In genomic region chr1:153661689-153662002, GRCm38 (mm10) we compare ENCODE assay signal across 8 mouse cellular contexts. TPM values are rescaled to one million over a fixed set of nuclear protein-coding genes. Genes with fewer than 3 reads are reported as not detected.
DNase-seq lines count a peak whose midpoint lies in the region; ATAC-seq and TF ChIP-seq lines count a peak whose summit lies in the region.

No protein-coding gene starts in this region.

- no peak overlapping the region for H3K4me3 ChIP-seq in liver, adult 2 months (ENCODE audit: insufficient read depth, low read depth, low read length)
- no peak overlapping the region for H3K4me3 ChIP-seq in liver, embryonic 11.5 days (ENCODE audit: low read depth, low read length)
- no peak overlapping the region for H3K4me3 ChIP-seq in forebrain, embryonic 16.5 days (replicated peaks; ENCODE audit: low read length)
- H3K4me3 ChIP-seq in neural tube, embryonic 12.5 days, result peak overlapping the region; percentile 1; the same call in 1 of the 2 replicates

- no peaks in the 10 kb centered on the region for H3K9me3 ChIP-seq in liver, embryonic 11.5 days (ENCODE audit: control insufficient read depth, low read length)
- H3K9me3 ChIP-seq in forebrain, embryonic 16.5 days (ENCODE audit: control insufficient read depth, low read length), result no peaks in the 10 kb centered on the region
- H3K9me3 ChIP-seq in neural tube, embryonic 12.5 days, result no peaks in the 10 kb centered on the region

- H3K79me2 ChIP-seq in liver, adult 2 months (ENCODE audit: control insufficient read depth, insufficient read depth, low read length), result no peaks in the 10 kb centered on the region

- H3K9ac ChIP-seq in liver, adult 2 months (ENCODE audit: low read depth, low read length), result peak overlapping the region; percentile 53
- no peak overlapping the region for H3K9ac ChIP-seq in liver, embryonic 11.5 days (ENCODE audit: low read depth, low read length)
- peak overlapping the region; percentile 53 for H3K9ac ChIP-seq in forebrain, embryonic 16.5 days (replicated peaks; ENCODE audit: low read depth, low read length)
- H3K9ac ChIP-seq in neural tube, embryonic 12.5 days, result peak overlapping the region; percentile 33; the same call in 1 of the 2 replicates

- peaks cover 5% of the 10 kb centered on the region; the same call in 1 of the 2 replicates for H3K4me1 ChIP-seq in liver, adult 2 months (ENCODE audit: control insufficient read depth, insufficient read depth, low read length)
- H3K4me1 ChIP-seq in liver, embryonic 11.5 days (replicated peaks; ENCODE audit: control insufficient read depth, insufficient read depth, low read length), result no peaks in the 10 kb centered on the region
- peaks cover 57% of the 10 kb centered on the region for H3K4me1 ChIP-seq in forebrain, embryonic 16.5 days (replicated peaks; ENCODE audit: control insufficient read depth, insufficient read depth, low read length)
- H3K4me1 ChIP-seq in neural tube, embryonic 12.5 days, result peaks cover 72% of the 10 kb centered on the region

- ATAC-seq in liver, embryonic 11.5 days (replicated peaks; ENCODE audit: low FRiP score), result no peak
- no peak for ATAC-seq in forebrain, embryonic 16.5 days
- ATAC-seq in neural tube, embryonic 12.5 days (ENCODE audit: low FRiP score, low read depth), result no peak
- ATAC-seq in inflammation-experienced regulatory T-cells, adult 6 months, result no peak

- no peak for TF ChIP-seq POLR2A in liver, adult 2 months (IDR thresholded peaks at IDR 0.05; ENCODE audit: extremely low read depth, insufficient read depth, low read length)

- H3K27ac ChIP-seq in liver, adult 2 months (replicated peaks; ENCODE audit: insufficient read depth, low read depth, low read length), result no peak overlapping the region; the same call in 1 of the 2 replicates
- H3K27ac ChIP-seq in liver, embryonic 11.5 days (ENCODE audit: low read depth, low read length), result no peak overlapping the region
- peak overlapping the region; percentile 55 for H3K27ac ChIP-seq in forebrain, embryonic 16.5 days (ENCODE audit: low read length)
- peak overlapping the region; percentile 72 for H3K27ac ChIP-seq in neural tube, embryonic 12.5 days

- no peaks in the 10 kb centered on the region for H3K27me3 ChIP-seq in liver, adult 2 months (ENCODE audit: control insufficient read depth, insufficient read depth, low read length)
- peaks cover 17% of the 10 kb centered on the region for H3K27me3 ChIP-seq in liver, embryonic 11.5 days (replicated peaks; ENCODE audit: control insufficient read depth, insufficient read depth, low read length)
- H3K27me3 ChIP-seq in forebrain, embryonic 16.5 days (replicated peaks; ENCODE audit: control insufficient read depth, insufficient read depth, low read length), result no peaks in the 10 kb centered on the region
- H3K27me3 ChIP-seq in neural tube, embryonic 12.5 days (replicated peaks), result no peaks in the 10 kb centered on the region

- H3K4me2 ChIP-seq in liver, embryonic 11.5 days, result no peak overlapping the region
- H3K4me2 ChIP-seq in forebrain, embryonic 16.5 days (ENCODE audit: low read length), result peak overlapping the region; percentile 40
- H3K4me2 ChIP-seq in neural tube, embryonic 12.5 days (replicated peaks), result peak overlapping the region; percentile 52

- DNase-seq in liver, adult 2 months (ENCODE audit: extremely low read depth, low read depth, low spot score), result no peak
- no peak for DNase-seq in liver, embryonic 11.5 days (ENCODE audit: low spot score)
- peak; percentile 47 to 58 for DNase-seq in kidney, postnatal 36 days
- no peak for DNase-seq in spleen, postnatal 10 days (ENCODE audit: low spot score in 2 of 2)
- no peak for DNase-seq in adrenal gland, postnatal 25 days

- TF ChIP-seq CTCF in liver, adult 2 months (IDR thresholded peaks at IDR 0.05; ENCODE audit: low read depth, low read length), result no peak

- WGBS in liver, adult 2 months, result 8% methylated on average over 4 of the region's 4 CpGs
- 45% methylated on average over 4 of the region's 4 CpGs for WGBS in liver, embryonic 11.5 days
- 24% methylated on average over 4 of the region's 4 CpGs for WGBS in forebrain, embryonic 16.5 days
- WGBS in neural tube, embryonic 12.5 days, result 47% methylated on average over 4 of the region's 4 CpGs

- H3K36me3 ChIP-seq in liver, adult 2 months (ENCODE audit: control insufficient read depth, insufficient read depth, low read length), result no peaks in the 10 kb centered on the region
- no peaks in the 10 kb centered on the region for H3K36me3 ChIP-seq in liver, embryonic 11.5 days (ENCODE audit: control insufficient read depth, insufficient read depth, low read length)
- H3K36me3 ChIP-seq in forebrain, embryonic 16.5 days (ENCODE audit: control insufficient read depth, insufficient read depth), result no peaks in the 10 kb centered on the region
- H3K36me3 ChIP-seq in neural tube, embryonic 12.5 days, result no peaks in the 10 kb centered on the region

RNA-seq across cellular contexts. Expression of gene Rgs8, which starts 8.8 kb away (rescaled TPM):
- total RNA-seq in liver, adult 2 months (2014; rRNA removed), result 0.07 and 0.09 TPM in 2 replicates
- not detected in 2 replicates for polyA plus RNA-seq in liver, adult 2 months (2012; rRNA removed)
- 0.09 and 0.19 TPM in 2 replicates for polyA plus RNA-seq in liver, embryonic 11.5 days (2014; fragmentation: Nextera tagmentation; extraction: Ambion mirVana)
- polyA plus RNA-seq in forebrain, embryonic 16.5 days (2015; fragmentation: Nextera tagmentation; extraction: Ambion mirVana), result 16.1 and 22.4 TPM in 2 replicates
- polyA plus RNA-seq in neural tube, embryonic 12.5 days (2016; fragmentation: Nextera tagmentation; extraction: Ambion mirVana), result 16.9 and 17.0 TPM in 2 replicates
- under 1 TPM; 0.35 to 0.68 (median 0.36) TPM for polyA plus RNA-seq in inflammation-experienced regulatory T-cells, adult 6 months (2017; shearing (Covaris generic))
- not detected in 2 replicates for total RNA-seq in adrenal gland, postnatal 25 days (2021)

Comparison
In these comparisons a context has a peak if more than half of its experiments do, and no peak if none do; other contexts are left out.
1. DNase-seq: peak in kidney, postnatal 36 days (2 of 2); none in liver, adult 2 months (single experiment), liver, embryonic 11.5 days (single experiment), spleen, postnatal 10 days (0 of 2) and adrenal gland, postnatal 25 days (single experiment).
2. H3K27ac ChIP-seq: peak in forebrain, embryonic 16.5 days (single experiment) and neural tube, embryonic 12.5 days (single experiment); none in liver, adult 2 months (single experiment) and liver, embryonic 11.5 days (single experiment).
3. RNA of gene Rgs8, which starts 8.8 kb away (polyA plus RNA-seq): 16.1 to 22.4 TPM in forebrain, embryonic 16.5 days and 16.9 to 17.0 TPM in neural tube, embryonic 12.5 days; 0.35 to 0.68 TPM in inflammation-experienced regulatory T-cells, adult 6 months, 0.09 to 0.19 TPM in liver, embryonic 11.5 days and not detected in liver, adult 2 months; every median in the first group is over 10 times any median in the second.